Mouse (Mus musculus) olfactory bulb, adult 2 months (tissue): ENCODE results near the gene 1700020D05Rik. TPM values are rescaled to one million over a fixed set of nuclear protein-coding genes. Genes with fewer than 3 reads are reported as not detected.
A peak's percentile ranks its signal among the peaks of the same experiment; 100 is the strongest.

Experiments used
- H3K27ac ChIP-seq: fragments of 200-500 bp; 2 replicates; pipeline ENCODE4 v1.5.1; 2012; ENCODE audit warnings: low read depth, low read length; ENCODE audit not compliant: insufficient read depth
- H3K4me1 ChIP-seq: fragments of 200-500 bp; 2 replicates; pipeline ENCODE4 v1.6.1; 2012; ENCODE audit warnings: low read length; ENCODE audit not compliant: control insufficient read depth, insufficient read depth
- H3K4me3 ChIP-seq: fragments of 200-500 bp; 2 replicates; pipeline ENCODE4 v1.5.1; 2012; ENCODE audit warnings: mild to moderate bottlenecking, low read depth, low read length, moderate library complexity; ENCODE audit not compliant: insufficient read depth
- CTCF ChIP-seq: fragments of 200-500 bp; IDR thresholded peaks from 2 replicates; pipeline ENCODE4 v1.5.1; 2012; ENCODE audit warnings: low read depth, mild to moderate bottlenecking, low read length, moderate library complexity; ENCODE audit not compliant: insufficient read depth
- POLR2A ChIP-seq: fragments of 200-500 bp; IDR thresholded peaks from 2 replicates; pipeline ENCODE4 v1.6.1; 2012; ENCODE audit warnings: mild to moderate bottlenecking, low read depth, low read length, moderate library complexity; ENCODE audit not compliant: insufficient read depth
- WGBS: fragments of 180-500 bp; shearing (Covaris S2); methylation state at CpG from one replicate; pipeline ENCODE4 v1.1.7; 2018; 5-methylcytosine and 5-hydroxymethylcytosine counted together
- polyA plus RNA-seq: library from polyadenylated mRNA; stranded (reverse); fragments of >200 nt; gene quantifications from 2 replicates; pipeline ENCODE4 v1.2.4, GENCODE M21; 2012; ENCODE audit warnings: low replicate concordance; ENCODE audit not compliant: missing spikeins, insufficient read depth, insufficient read length

The 1700020D05Rik gene
- polyA plus RNA-seq, 1 experiment, result not detected

DNA sequence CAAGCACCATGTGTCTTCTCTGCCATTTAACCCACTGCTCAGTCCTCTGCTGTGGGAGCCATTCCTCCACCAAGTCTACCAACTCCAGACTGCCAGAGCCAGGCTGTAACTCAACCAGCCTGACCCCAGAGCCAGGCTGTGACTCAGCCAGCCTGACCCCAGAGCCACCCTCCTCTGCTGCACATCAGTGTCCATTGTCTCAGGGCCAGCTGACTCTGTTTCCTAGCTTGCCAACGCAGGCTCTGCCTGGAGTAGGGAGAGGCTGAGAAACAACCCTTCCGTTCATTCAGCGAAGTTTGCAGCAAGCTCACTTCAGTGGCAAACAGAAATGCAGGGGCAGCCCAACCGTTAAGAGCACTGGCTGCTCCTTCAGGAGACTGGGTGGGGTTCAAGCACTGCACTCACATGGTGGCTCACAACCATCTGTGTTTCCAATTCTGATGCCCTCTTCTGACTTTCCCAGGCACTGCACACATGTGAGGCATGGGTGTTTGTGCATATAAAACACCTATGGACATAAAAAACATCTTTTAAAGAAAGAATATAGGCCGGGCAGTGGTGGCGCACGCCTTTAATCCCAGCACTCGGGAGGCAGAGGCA is 13.4 kb upstream of the 1700020D05Rik start:
- 67% methylated on average over 8 of the region's 8 CpGs for WGBS
- no peak overlapping the region for H3K4me3 ChIP-seq

DNA sequence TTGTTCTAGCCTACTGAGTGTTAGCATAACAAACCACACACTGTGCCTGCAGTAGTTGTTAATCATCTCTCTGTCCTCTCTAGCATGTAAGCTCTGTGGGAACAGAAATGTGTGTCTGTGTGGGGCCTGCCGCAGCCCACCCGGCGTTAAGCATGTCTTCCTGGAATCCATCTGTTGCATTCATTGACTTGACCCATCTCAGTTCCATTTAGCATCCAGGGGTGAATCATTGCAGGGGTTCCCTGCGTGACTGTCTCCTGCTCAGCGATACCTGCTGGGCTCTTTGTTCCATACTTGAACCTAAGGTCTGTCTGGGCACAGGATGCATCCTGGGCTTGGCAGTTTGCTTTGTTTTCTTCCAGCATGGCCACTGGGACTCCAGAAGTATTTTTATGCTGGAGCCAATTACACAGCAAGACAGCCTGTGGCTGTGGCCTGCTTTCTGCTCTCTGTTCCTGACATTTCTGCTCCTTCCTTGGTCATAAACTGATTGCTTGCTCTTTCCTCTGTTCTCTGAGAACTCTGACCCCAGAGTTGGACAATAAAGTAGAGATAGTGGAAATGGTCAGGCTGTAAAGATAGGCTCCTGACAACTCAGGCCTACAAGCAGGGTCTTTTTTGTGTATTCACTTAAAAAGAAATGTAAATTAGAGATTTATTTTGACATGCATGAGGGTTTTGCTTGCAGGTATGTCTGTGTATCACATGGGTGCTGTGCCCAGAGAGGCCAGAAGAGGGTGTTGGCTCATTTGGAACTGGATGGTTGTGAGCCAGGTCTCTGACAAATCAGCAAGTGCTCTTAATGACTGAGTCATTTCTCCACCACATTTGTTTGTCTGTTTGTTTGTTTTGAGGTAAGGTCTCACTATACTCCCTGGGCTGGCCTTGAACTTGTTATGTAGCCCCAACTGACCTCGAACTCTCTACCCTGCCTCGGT is 12.5 kb upstream of the 1700020D05Rik start:
- no peak overlapping the region for H3K4me3 ChIP-seq
- peaks cover 5% of the 10 kb centered on the region for H3K4me1 ChIP-seq
- WGBS, result 83% methylated on average over 7 of the region's 7 CpGs
- no peak overlapping the region for H3K27ac ChIP-seq
- no peak for TF ChIP-seq POLR2A
- no peak for TF ChIP-seq CTCF

More for the DNA sequence above, 13.4 kb upstream of the 1700020D05Rik start:
- Histone ChIP-seq H3K27ac (no peak overlapping the region), H3K4me1 (no peaks in the 10 kb centered on the region)
- TF ChIP-seq POLR2A (no peak), CTCF (no peak)

DNA sequence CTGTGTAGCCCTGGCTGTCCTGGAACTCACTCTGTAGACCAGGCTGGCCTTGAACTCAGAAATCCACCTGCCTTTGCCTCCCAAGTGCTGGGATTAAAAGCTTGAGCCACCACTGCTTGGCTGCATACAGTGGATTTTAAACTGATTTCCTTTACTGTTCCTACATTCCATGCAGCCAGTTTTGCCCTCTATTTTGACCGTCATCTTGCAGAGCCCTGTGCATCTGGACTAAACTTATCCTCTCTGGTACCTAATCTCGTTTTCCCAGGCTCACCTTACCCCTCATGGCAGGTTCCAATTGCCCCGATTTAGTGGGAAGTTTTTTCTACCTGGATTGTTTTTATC is 9.4 kb upstream of the 1700020D05Rik start:
- WGBS, result 71% methylated on average over 3 of the region's 3 CpGs
- Histone ChIP-seq H3K4me3 (no peak overlapping the region), H3K27ac (no peak overlapping the region), H3K4me1 (peaks cover 8% of the 10 kb centered on the region)
- TF ChIP-seq POLR2A (no peak), CTCF (no peak)

DNA sequence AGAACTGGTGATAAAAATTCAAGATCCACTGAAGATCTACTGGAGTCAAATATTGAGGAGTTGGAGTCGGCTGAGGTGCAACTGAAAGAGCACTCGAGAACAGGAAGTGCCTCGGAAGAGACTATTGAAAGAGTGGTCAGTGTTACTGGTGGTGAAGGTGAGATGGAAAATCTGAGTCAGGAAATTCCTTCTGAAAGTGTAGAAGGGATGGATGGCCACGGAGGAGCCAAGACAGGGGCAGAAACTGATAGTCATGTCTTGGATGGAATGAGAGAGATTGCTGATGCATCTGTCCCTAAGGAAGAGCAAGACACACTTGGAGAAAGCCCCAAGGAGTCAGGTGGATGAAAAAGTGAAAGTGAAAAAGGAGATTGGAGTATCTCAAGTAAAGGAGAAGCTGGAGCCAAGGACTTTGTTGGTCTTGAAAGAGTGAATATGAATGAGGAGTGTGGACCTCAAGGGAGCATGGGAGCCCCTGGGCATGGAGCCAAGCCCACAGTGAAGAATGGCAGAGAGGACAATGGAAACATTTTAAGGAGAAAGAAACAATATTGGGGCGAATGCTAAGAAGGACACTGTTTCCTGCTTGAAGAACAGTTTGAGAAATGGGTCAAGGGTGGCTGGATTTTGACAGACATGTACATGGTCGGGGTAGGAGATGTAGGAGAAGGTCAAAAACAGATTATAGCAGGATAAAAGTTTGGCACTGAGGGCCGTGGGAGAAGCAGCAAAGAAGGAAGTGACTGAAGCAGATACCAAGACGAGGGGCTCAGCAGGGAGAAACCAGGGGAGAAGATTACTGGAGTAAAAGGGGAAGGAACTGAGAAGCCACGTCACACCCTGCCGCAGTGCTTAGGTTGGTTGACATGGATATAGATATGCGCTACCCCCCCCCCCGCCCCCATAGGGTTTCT is 8.8 kb upstream of the 1700020D05Rik start:
- TF ChIP-seq POLR2A, result no peak
- no peak for TF ChIP-seq CTCF
- 62% methylated on average over 12 of the region's 12 CpGs for WGBS
- Histone ChIP-seq H3K4me3 (no peak overlapping the region), H3K27ac (no peak overlapping the region), H3K4me1 (peaks cover 8% of the 10 kb centered on the region)

DNA sequence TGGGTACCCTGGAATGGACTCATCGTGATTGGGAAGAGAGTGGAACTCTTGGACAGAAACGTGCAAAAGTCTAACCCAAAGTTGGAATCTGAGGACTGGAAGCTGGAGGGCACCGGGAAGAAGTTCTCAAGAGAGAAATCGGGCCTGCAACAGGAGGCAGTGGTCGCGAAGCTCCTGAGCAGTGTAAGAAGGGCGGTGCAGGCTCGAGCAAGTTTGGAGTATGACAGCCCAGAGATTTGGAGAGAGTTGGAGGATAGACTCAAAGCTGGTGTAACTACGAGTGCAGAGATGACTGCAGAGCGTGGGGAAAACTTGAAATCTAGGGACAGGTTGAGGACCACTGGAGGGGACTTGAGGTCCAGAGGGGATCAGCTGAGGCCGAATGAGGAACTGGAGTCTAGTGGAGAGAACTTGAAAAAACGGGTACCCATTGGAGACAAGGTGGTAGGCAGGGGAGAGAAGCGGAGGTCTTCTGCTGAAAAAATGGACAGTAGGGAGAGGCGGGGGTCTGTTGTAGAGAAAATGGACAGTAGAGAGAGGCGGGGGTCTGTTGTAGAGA is 7.6 kb upstream of the 1700020D05Rik start:
- WGBS, result 44% methylated on average over 15 of the region's 15 CpGs
- TF ChIP-seq CTCF (no peak), POLR2A (no peak)
- peak overlapping the region; percentile 60 for H3K4me3 ChIP-seq
- peaks cover 8% of the 10 kb centered on the region for H3K4me1 ChIP-seq
- H3K27ac ChIP-seq, result peak overlapping the region; percentile 35; the same call in 1 of the 2 replicates

DNA sequence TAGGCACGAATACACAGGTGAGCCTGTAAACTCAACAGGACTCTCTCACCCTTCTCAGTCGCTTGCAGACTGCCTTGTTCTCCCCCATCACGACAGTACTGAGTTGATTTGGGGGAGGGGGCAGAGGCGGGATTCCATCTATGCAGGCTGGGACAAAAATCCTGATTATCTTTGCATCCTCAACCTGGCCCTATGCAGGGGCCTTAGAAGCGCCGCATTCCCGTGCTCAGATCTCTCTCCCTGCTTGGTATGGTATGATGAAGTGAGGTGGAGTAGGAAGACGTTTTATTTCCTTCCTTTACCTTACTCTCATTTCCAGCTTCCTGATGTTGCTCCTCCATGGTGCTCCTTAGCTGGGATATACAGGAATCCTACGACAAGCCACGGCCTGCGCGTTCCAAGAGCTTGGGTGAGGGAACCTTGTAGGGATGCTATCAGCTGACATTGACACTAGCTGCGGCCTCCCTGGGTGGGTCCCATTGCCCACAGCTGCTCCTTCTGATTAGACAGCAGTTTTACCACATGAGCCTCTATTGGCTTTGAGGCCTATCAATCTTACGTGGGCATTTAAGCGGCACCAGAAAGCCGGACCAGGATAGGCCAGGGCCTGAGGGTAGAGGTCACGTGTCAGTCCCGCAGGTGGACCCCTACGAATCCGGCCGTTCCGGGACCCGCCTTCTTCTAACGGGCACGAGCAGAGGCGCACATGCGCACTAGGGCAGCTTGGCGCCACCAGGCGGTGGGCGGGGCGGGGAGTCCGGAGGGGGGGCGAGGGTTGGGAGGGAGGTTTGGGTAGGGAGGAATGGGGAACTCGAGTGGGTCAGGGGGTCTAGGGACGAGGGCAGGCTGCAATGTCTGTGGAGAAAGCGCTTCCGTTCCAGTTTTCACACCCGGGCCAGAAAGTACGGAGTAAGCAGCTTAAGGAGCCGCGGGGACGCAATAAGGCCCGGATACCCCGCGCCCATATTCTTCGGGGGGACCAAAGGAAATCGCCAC is 6.7 kb upstream of the 1700020D05Rik start, which contains the start of gene Snx32:
TSS of gene Snx32 (minus strand) at position 508 of the 996 bp plus-strand sequence.
- Histone ChIP-seq H3K27ac (peak within 1 kb of the TSS; percentile 52), H3K4me1 (peaks cover 8% of the 10 kb centered on the region), H3K4me3 (peak within 1 kb of the TSS; percentile 60)
- under 1% methylated on average over 47 of the region's 47 CpGs for WGBS
- 0 out of 2 replicates have a peak, but pooled peaks have one; percentile 32 for TF ChIP-seq POLR2A
- TF ChIP-seq CTCF, result no peak

DNA sequence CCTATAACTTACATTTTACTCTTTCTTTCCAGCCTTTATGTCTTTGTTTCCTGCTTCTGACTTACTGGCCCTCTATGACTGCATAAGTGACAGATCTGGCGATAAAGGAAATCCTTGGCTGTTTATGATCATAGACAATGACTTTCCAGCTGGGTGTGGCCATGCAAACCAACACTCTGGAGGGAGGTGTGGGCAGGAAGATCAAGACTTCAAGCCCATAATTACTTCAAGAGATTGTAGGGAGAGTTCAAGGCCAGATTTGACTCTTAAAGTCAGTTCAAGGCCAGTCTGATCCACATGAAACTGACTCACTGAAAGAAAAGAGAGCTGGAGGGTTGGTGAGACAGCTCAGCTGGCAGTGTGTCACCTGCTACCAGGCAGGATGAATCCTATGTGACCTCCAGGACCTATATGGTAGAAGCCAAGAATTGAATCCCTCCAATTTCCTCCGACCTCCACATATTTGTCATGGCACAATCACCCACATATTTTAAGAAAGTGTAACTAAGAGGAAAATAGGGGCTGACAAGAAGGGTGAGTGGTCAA is 3.2 kb downstream of the 1700020D05Rik start:
- Histone ChIP-seq H3K4me3 (no peak overlapping the region), H3K27ac (no peak overlapping the region), H3K4me1 (no peaks in the 10 kb centered on the region)
- TF ChIP-seq CTCF (no peak), POLR2A (no peak)
- 94% methylated on average over 2 of the region's 2 CpGs for WGBS
